Mouse (Mus musculus) heart, postnatal 0 days (tissue): ENCODE results near the gene Ly6g6e.

ENCODE experiments used
- CTCF ChIP-seq: IDR thresholded peaks from 2 replicates; pipeline ENCODE4 v1.5.1; 2016; ENCODE audit warnings: antibody characterized with exemption, control low read depth, low read depth
- EP300 ChIP-seq: IDR thresholded peaks from 2 replicates; pipeline ENCODE4 v1.6.1; 2016; ENCODE audit warnings: antibody characterized with exemption, low read depth

DNA sequence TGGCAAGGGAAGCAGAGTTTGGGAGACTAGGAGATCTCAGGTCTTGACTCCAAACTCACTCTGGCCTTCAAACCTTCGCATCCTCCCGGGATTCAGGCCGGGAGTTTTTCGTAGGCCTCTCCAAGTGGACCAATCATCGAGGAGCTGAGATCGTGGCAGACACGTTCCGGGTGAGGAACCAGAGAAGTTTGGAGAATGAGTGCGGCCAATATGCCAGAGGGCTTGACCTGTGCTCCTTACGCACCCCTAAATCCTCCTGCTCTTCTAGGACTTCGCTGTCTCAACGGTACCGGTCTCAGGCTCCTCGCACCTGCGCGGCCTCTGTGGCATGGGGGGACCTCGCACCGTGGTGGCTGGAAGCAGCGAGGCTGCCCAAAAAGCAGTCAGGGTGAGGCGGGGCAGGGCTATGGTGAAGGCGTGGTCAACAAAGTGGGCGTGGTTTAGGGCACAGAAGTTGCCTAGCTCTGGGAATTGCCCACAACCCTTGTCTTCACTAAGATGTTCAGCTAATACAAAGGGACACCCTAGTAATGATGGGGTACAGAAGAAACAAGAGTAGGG is 15.9 kb upstream of the Ly6g6e start:
- TF ChIP-seq CTCF (no peak), EP300 (no peak)
